Mouse (Mus musculus): Measurements from ENCODE around the gene Plekhf1.

The Plekhf1 gene

GRCm38 (mm10) chr7:38184786-38185185 is 43.0 kb downstream of the Plekhf1 start:
- DNase-seq, result no peak

GRCm38 (mm10) chr7:38184418-38184745 is 43.4 kb downstream of the Plekhf1 start:
- no peak for DNase-seq

GRCm38 (mm10) chr7:38183709-38184417 is 44.0 kb downstream of the Plekhf1 start:
- peak; percentile 87 for DNase-seq

- no peak for DNase-seq
Observed at GRCm38 (mm10) chr7:38182962-38183687, 44.7 kb downstream of the Plekhf1 start, which contains the start of gene 1600014C10Rik. 1600014C10Rik (plus strand) TSS chr7:38183217.

GRCm38 (mm10) chr7:38182596-38182961 is 45.2 kb downstream of the Plekhf1 start:
- peak; percentile 76 for DNase-seq

- no peak for DNase-seq
Observed at GRCm38 (mm10) chr7:38181366-38181765, 46.5 kb downstream of the Plekhf1 start.

GRCm38 (mm10) chr7:38179896-38180295 is 47.9 kb downstream of the Plekhf1 start:
- no peak for DNase-seq

GRCm38 (mm10) chr7:38176056-38176455 is 51.8 kb downstream of the Plekhf1 start:
- no peak for DNase-seq

- peak; percentile 68 for DNase-seq
Observed at GRCm38 (mm10) chr7:38174321-38175148, 53.3 kb downstream of the Plekhf1 start.

GRCm38 (mm10) chr7:38173871-38174270 is 53.9 kb downstream of the Plekhf1 start:
- DNase-seq, result no peak

GRCm38 (mm10) chr7:38167724-38168141 is 60.1 kb downstream of the Plekhf1 start:
- DNase-seq, result peak; percentile 79
